Mouse (Mus musculus): ENCODE data around the gene Rps10.

GRCm38 (mm10) chr17:27657123-27657522 lies 20.7 kb upstream of the Rps10 start:
- TF ChIP-seq POLR2A (IDR thresholded peaks at IDR 0.05; ENCODE audit: borderline replicate concordance, insufficient read depth, low read length) = peak; percentile 13; the same call in 1 of the 2 replicates
- TF ChIP-seq CTCF (IDR thresholded peaks at IDR 0.05; ENCODE audit: borderline replicate concordance, insufficient read depth, low read depth, low read length) = no peak

All from cerebellum, adult 2 months (tissue).